Mouse (Mus musculus): ENCODE results near the gene Samd8. TPM values are rescaled to one million over a fixed set of nuclear protein-coding genes. Genes with fewer than 3 reads are reported as not detected.
A peak's percentile ranks its signal among the peaks of the same experiment; 100 is the strongest.

The Samd8 gene
- 13.7 and 30.6 TPM in 2 replicates for polyA plus RNA-seq (2012; rRNA removed)

GRCm38 (mm10) chr14:21750008-21750880, at the start of gene Samd8:
Samd8 (plus strand) TSS chr14:21750531.
- 4% methylated on average over 52 of the region's 52 CpGs for WGBS
- TF ChIP-seq CTCF (IDR thresholded peaks at IDR 0.05; ENCODE audit: extremely low read depth, insufficient read length, insufficient replicate concordance, low read depth, low read length) (no peak), POLR2A (IDR thresholded peaks at IDR 0.05; ENCODE audit: low read depth, low read length) (peak; percentile 86)
- peaks cover 6% of the 10 kb centered on the region; the same call in 1 of the 2 replicates for H3K4me1 ChIP-seq (ENCODE audit: control insufficient read depth, insufficient read depth, insufficient read length, low read length)

GRCm38 (mm10) chr14:21702691-21703090, 47.6 kb upstream of the Samd8 start:
- Histone ChIP-seq H3K27me3 (ENCODE audit: control insufficient read depth, insufficient read depth, low read length) (no peaks in the 10 kb centered on the region), H3K27ac (ENCODE audit: insufficient read depth, low read depth, low read length) (no peak overlapping the region), H3K36me3 (ENCODE audit: control insufficient read depth, insufficient read depth, low read length) (no peaks in the 10 kb centered on the region), H3K4me3 (ENCODE audit: low read depth, low read length) (no peak overlapping the region), H3K4me1 (ENCODE audit: control insufficient read depth, insufficient read depth, insufficient read length, low read length) (no peaks in the 10 kb centered on the region)
- TF ChIP-seq CTCF (IDR thresholded peaks at IDR 0.05; ENCODE audit: extremely low read depth, insufficient read length, insufficient replicate concordance, low read depth, low read length) (no peak), POLR2A (IDR thresholded peaks at IDR 0.05; ENCODE audit: low read depth, low read length) (no peak)
- 90% methylated on average over 8 of the region's 8 CpGs for WGBS

More at GRCm38 (mm10) chr14:21750008-21750880, at the start of gene Samd8:
- Histone ChIP-seq H3K27me3 (ENCODE audit: control insufficient read depth, insufficient read depth, low read length) (no peaks in the 10 kb centered on the region), H3K4me3 (ENCODE audit: low read depth, low read length) (peak within 1 kb of the TSS; percentile 99), H3K36me3 (ENCODE audit: control insufficient read depth, insufficient read depth, low read length) (no peaks in the 10 kb centered on the region), H3K27ac (ENCODE audit: insufficient read depth, low read depth, low read length) (peak within 1 kb of the TSS; percentile 76)

- Histone ChIP-seq H3K36me3 (ENCODE audit: control insufficient read depth, insufficient read depth, low read length) (no peaks in the 10 kb centered on the region), H3K4me3 (ENCODE audit: low read depth, low read length) (no peak overlapping the region), H3K4me1 (ENCODE audit: control insufficient read depth, insufficient read depth, insufficient read length, low read length) (no peaks in the 10 kb centered on the region), H3K27ac (ENCODE audit: insufficient read depth, low read depth, low read length) (no peak overlapping the region), H3K27me3 (ENCODE audit: control insufficient read depth, insufficient read depth, low read length) (no peaks in the 10 kb centered on the region)
- 59% methylated on average over 5 of the region's 5 CpGs for WGBS
- TF ChIP-seq CTCF (IDR thresholded peaks at IDR 0.05; ENCODE audit: extremely low read depth, insufficient read length, insufficient replicate concordance, low read depth, low read length) (no peak), POLR2A (IDR thresholded peaks at IDR 0.05; ENCODE audit: low read depth, low read length) (no peak)
These were observed 47.1 kb upstream of the Samd8 start for GRCm38 (mm10) chr14:21703255-21703654.

GRCm38 (mm10) chr14:21705462-21705861, 44.9 kb upstream of the Samd8 start:
- 79% methylated on average over 2 of the region's 2 CpGs for WGBS
- Histone ChIP-seq H3K4me3 (ENCODE audit: low read depth, low read length) (no peak overlapping the region), H3K27ac (ENCODE audit: insufficient read depth, low read depth, low read length) (no peak overlapping the region), H3K27me3 (ENCODE audit: control insufficient read depth, insufficient read depth, low read length) (no peaks in the 10 kb centered on the region), H3K4me1 (ENCODE audit: control insufficient read depth, insufficient read depth, insufficient read length, low read length) (no peaks in the 10 kb centered on the region), H3K36me3 (ENCODE audit: control insufficient read depth, insufficient read depth, low read length) (no peaks in the 10 kb centered on the region)
- TF ChIP-seq POLR2A (IDR thresholded peaks at IDR 0.05; ENCODE audit: low read depth, low read length), result no peak
- no peak for TF ChIP-seq CTCF (IDR thresholded peaks at IDR 0.05; ENCODE audit: extremely low read depth, insufficient read length, insufficient replicate concordance, low read depth, low read length)

- Histone ChIP-seq H3K4me1 (ENCODE audit: control insufficient read depth, insufficient read depth, insufficient read length, low read length) (no peaks in the 10 kb centered on the region), H3K27ac (ENCODE audit: insufficient read depth, low read depth, low read length) (no peak overlapping the region), H3K27me3 (ENCODE audit: control insufficient read depth, insufficient read depth, low read length) (no peaks in the 10 kb centered on the region), H3K4me3 (ENCODE audit: low read depth, low read length) (no peak overlapping the region), H3K36me3 (ENCODE audit: control insufficient read depth, insufficient read depth, low read length) (no peaks in the 10 kb centered on the region)
- TF ChIP-seq POLR2A (IDR thresholded peaks at IDR 0.05; ENCODE audit: low read depth, low read length), result no peak
- TF ChIP-seq CTCF (IDR thresholded peaks at IDR 0.05; ENCODE audit: extremely low read depth, insufficient read length, insufficient replicate concordance, low read depth, low read length), result no peak
- WGBS, result 62% methylated on average over 12 of the region's 12 CpGs
These were observed 43.4 kb upstream of the Samd8 start for GRCm38 (mm10) chr14:21706759-21707571.

- 85% methylated on average over 2 of the region's 2 CpGs for WGBS
- Histone ChIP-seq H3K4me1 (ENCODE audit: control insufficient read depth, insufficient read depth, insufficient read length, low read length) (no peaks in the 10 kb centered on the region), H3K27me3 (ENCODE audit: control insufficient read depth, insufficient read depth, low read length) (no peaks in the 10 kb centered on the region), H3K27ac (ENCODE audit: insufficient read depth, low read depth, low read length) (no peak overlapping the region), H3K4me3 (ENCODE audit: low read depth, low read length) (no peak overlapping the region), H3K36me3 (ENCODE audit: control insufficient read depth, insufficient read depth, low read length) (no peaks in the 10 kb centered on the region)
- no peak for TF ChIP-seq CTCF (IDR thresholded peaks at IDR 0.05; ENCODE audit: extremely low read depth, insufficient read length, insufficient replicate concordance, low read depth, low read length)
- TF ChIP-seq POLR2A (IDR thresholded peaks at IDR 0.05; ENCODE audit: low read depth, low read length), result no peak
These were observed 40.8 kb upstream of the Samd8 start for GRCm38 (mm10) chr14:21709545-21709944.

GRCm38 (mm10) chr14:21711231-21711630, 39.1 kb upstream of the Samd8 start:
- TF ChIP-seq POLR2A (IDR thresholded peaks at IDR 0.05; ENCODE audit: low read depth, low read length) (no peak), CTCF (IDR thresholded peaks at IDR 0.05; ENCODE audit: extremely low read depth, insufficient read length, insufficient replicate concordance, low read depth, low read length) (no peak)
- H3K4me1 ChIP-seq (ENCODE audit: control insufficient read depth, insufficient read depth, insufficient read length, low read length), result no peaks in the 10 kb centered on the region

More at GRCm38 (mm10) chr14:21711231-21711630, 39.1 kb upstream of the Samd8 start:
- Histone ChIP-seq H3K27me3 (ENCODE audit: control insufficient read depth, insufficient read depth, low read length) (no peaks in the 10 kb centered on the region), H3K27ac (ENCODE audit: insufficient read depth, low read depth, low read length) (no peak overlapping the region), H3K4me3 (ENCODE audit: low read depth, low read length) (no peak overlapping the region), H3K36me3 (ENCODE audit: control insufficient read depth, insufficient read depth, low read length) (no peaks in the 10 kb centered on the region)
- 70% methylated on average over 2 of the region's 2 CpGs for WGBS

All from small intestine, adult 2 months (tissue).